Mouse (Mus musculus): Measurements from ENCODE around the gene Coil. TPM values are rescaled to one million over a fixed set of nuclear protein-coding genes. Genes with fewer than 3 reads are reported as not detected.

Gene Coil
- polyA plus RNA-seq, 1 experiment from 2014 or later = 4.6 TPM

GRCm38 (mm10) chr11:88950640-88951250, 19.3 kb upstream of the Coil start:
- Histone ChIP-seq H3K4me3 (ENCODE audit: low read depth, low read length) (no peak overlapping the region), H3K27me3 (replicated peaks; ENCODE audit: control insufficient read depth, insufficient read depth, low read length) (no peaks in the 10 kb centered on the region), H3K27ac (ENCODE audit: low read depth, low read length) (no peak overlapping the region), H3K4me2 (replicated peaks; ENCODE audit: low read depth) (no peak overlapping the region), H3K9me3 (ENCODE audit: control insufficient read depth) (no peaks in the 10 kb centered on the region), H3K9ac (ENCODE audit: low read depth, low read length) (no peak overlapping the region), H3K4me1 (replicated peaks; ENCODE audit: control insufficient read depth, insufficient read depth, low read length) (no peaks in the 10 kb centered on the region), H3K36me3 (ENCODE audit: control insufficient read depth, insufficient read depth) (peaks cover 13% of the 10 kb centered on the region)
- TF ChIP-seq CTCF (IDR thresholded peaks at IDR 0.05; ENCODE audit: low read depth) = no peak
- WGBS = 72% methylated on average over 13 of the region's 13 CpGs
- ATAC-seq = no peak

- H3K9ac ChIP-seq (ENCODE audit: low read depth, low read length) = no peak overlapping the region
- H3K27me3 ChIP-seq (replicated peaks; ENCODE audit: control insufficient read depth, insufficient read depth, low read length) = no peaks in the 10 kb centered on the region
- peaks cover 6% of the 10 kb centered on the region for H3K36me3 ChIP-seq (ENCODE audit: control insufficient read depth, insufficient read depth)
- H3K4me2 ChIP-seq (replicated peaks; ENCODE audit: low read depth) = no peak overlapping the region
- no peaks in the 10 kb centered on the region for H3K9me3 ChIP-seq (ENCODE audit: control insufficient read depth)
- no peak overlapping the region for H3K4me3 ChIP-seq (ENCODE audit: low read depth, low read length)
- no peak for ATAC-seq
- H3K4me1 ChIP-seq (replicated peaks; ENCODE audit: control insufficient read depth, insufficient read depth, low read length) = no peaks in the 10 kb centered on the region
- 93% methylated on average over 2 of the region's 2 CpGs for WGBS
- no peak for TF ChIP-seq CTCF (IDR thresholded peaks at IDR 0.05; ENCODE audit: low read depth)
- no peak overlapping the region for H3K27ac ChIP-seq (ENCODE audit: low read depth, low read length)
Observed at GRCm38 (mm10) chr11:88951576-88951975, 18.5 kb upstream of the Coil start.

GRCm38 (mm10) chr11:88952117-88952516, 17.9 kb upstream of the Coil start:
- H3K36me3 ChIP-seq (ENCODE audit: control insufficient read depth, insufficient read depth) = peaks cover under 1% of the 10 kb centered on the region; the same call in 1 of the 2 replicates
- no peaks in the 10 kb centered on the region for H3K9me3 ChIP-seq (ENCODE audit: control insufficient read depth)
- no peaks in the 10 kb centered on the region for H3K4me1 ChIP-seq (replicated peaks; ENCODE audit: control insufficient read depth, insufficient read depth, low read length)
- H3K9ac ChIP-seq (ENCODE audit: low read depth, low read length) = no peak overlapping the region
- H3K27ac ChIP-seq (ENCODE audit: low read depth, low read length) = no peak overlapping the region
- ATAC-seq = no peak
- no peak overlapping the region for H3K4me3 ChIP-seq (ENCODE audit: low read depth, low read length)
- H3K4me2 ChIP-seq (replicated peaks; ENCODE audit: low read depth) = no peak overlapping the region; the same call in 1 of the 2 replicates
- WGBS = 92% methylated on average over 5 of the region's 5 CpGs
- no peaks in the 10 kb centered on the region for H3K27me3 ChIP-seq (replicated peaks; ENCODE audit: control insufficient read depth, insufficient read depth, low read length)
- TF ChIP-seq CTCF (IDR thresholded peaks at IDR 0.05; ENCODE audit: low read depth) = no peak

DNA sequence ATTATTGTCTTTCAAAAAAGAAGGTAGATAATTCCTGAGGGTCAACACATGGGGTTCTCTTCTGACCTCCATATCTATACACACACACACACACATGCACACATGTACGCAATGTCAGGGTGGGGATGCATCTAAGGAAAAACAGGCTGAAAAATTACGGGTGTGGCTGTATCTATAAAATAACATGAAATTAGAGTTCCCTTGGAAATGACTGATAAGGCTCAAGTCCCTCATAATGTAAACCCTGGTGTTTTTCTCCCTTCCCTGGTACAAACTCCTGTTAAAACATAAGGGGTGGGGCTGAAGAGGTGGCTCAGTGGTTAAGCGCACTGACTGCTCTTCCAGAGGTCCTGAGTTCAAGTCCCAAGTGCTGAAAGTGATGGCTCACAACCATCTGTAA, 16.5 kb upstream of the Coil start:
- 59% methylated on average over 3 of the region's 3 CpGs for WGBS
- ATAC-seq = no peak

DNA sequence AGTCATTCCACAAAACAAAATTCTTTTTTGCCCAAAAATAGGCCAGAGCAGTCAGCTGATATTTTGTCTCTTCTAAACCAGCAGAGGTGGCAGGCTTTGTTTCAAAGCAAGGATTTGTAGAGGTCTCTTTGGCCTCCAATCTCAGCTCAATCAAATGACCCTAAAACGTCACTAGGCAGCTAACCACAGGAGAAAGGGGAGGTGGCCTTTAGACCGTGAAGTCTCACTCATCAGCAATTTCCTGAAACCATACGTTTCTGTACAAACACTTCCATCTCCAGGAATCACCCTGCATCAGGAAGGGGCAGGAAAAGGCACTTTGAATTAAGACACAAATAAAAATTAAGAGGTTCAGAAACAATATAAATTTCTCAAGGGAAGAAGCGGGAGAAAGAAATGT, 15.2 kb upstream of the Coil start:
- no peak for TF ChIP-seq CTCF (IDR thresholded peaks at IDR 0.05; ENCODE audit: low read depth)
- no peaks in the 10 kb centered on the region; the same call in 1 of the 2 replicates for H3K36me3 ChIP-seq (ENCODE audit: control insufficient read depth, insufficient read depth)
- H3K27me3 ChIP-seq (replicated peaks; ENCODE audit: control insufficient read depth, insufficient read depth, low read length) = no peaks in the 10 kb centered on the region
- no peaks in the 10 kb centered on the region for H3K9me3 ChIP-seq (ENCODE audit: control insufficient read depth)
- H3K4me3 ChIP-seq (ENCODE audit: low read depth, low read length) = peak overlapping the region; percentile 55
- H3K4me1 ChIP-seq (replicated peaks; ENCODE audit: control insufficient read depth, insufficient read depth, low read length) = no peaks in the 10 kb centered on the region
- ATAC-seq = peak; percentile 76
- WGBS = 0% methylated on average over 4 of the region's 4 CpGs
- H3K9ac ChIP-seq (ENCODE audit: low read depth, low read length) = peak overlapping the region; percentile 38; the same call in 1 of the 2 replicates
- H3K4me2 ChIP-seq (replicated peaks; ENCODE audit: low read depth) = peak overlapping the region; percentile 66
- peak overlapping the region; percentile 76 for H3K27ac ChIP-seq (ENCODE audit: low read depth, low read length)

More for the DNA sequence above, 16.5 kb upstream of the Coil start:
- no peaks in the 10 kb centered on the region for H3K4me1 ChIP-seq (replicated peaks; ENCODE audit: control insufficient read depth, insufficient read depth, low read length)
- no peak overlapping the region for H3K9ac ChIP-seq (ENCODE audit: low read depth, low read length)
- no peak overlapping the region for H3K4me3 ChIP-seq (ENCODE audit: low read depth, low read length)
- no peak for TF ChIP-seq CTCF (IDR thresholded peaks at IDR 0.05; ENCODE audit: low read depth)
- H3K36me3 ChIP-seq (ENCODE audit: control insufficient read depth, insufficient read depth) = no peaks in the 10 kb centered on the region; the same call in 1 of the 2 replicates
- H3K4me2 ChIP-seq (replicated peaks; ENCODE audit: low read depth) = peak overlapping the region; percentile 66
- H3K9me3 ChIP-seq (ENCODE audit: control insufficient read depth) = no peaks in the 10 kb centered on the region
- no peaks in the 10 kb centered on the region for H3K27me3 ChIP-seq (replicated peaks; ENCODE audit: control insufficient read depth, insufficient read depth, low read length)
- H3K27ac ChIP-seq (ENCODE audit: low read depth, low read length) = no peak overlapping the region

DNA sequence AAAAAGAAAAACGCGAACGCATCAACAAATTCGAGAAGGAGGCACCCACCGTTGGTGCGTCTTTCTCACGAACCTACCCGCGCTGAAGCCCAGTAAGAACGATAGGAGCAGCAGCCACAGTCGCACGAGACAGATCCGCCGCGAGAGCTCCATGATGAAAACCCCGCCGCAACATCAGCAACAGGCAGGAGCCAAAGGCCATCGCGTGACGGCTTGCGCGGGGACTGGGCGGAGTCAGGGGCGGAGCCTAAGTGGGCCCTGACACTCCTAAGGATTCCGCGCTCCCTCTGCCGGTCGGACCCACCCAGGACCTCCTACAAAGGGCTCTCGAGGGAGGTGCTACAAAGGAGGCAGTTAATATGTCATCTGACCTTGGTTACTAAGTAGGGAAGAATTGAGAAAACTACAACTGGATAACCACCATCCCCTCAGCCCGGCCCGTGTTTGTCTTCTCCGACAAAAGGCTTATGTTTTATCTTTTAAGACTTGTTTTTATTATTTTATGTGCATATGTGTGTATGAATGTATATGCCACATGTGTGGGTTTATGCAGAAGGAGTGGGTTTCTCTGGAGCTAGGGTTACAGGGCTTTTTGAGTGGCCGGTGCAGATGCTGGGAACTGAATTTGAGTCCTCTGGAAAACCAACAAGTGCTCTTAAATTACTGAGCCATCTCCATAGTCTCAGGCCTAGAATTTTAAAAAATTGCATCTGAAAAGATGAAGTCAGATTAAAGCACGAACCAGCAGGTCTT, 14.7 kb upstream of the Coil start, which contains the start of gene Scpep1:
Gene Scpep1 (minus strand): TSS at position 249 of the 753 bp plus-strand sequence.
- Histone ChIP-seq H3K27me3 (replicated peaks; ENCODE audit: control insufficient read depth, insufficient read depth, low read length) (no peaks in the 10 kb centered on the region), H3K27ac (ENCODE audit: low read depth, low read length) (peak within 1 kb of the TSS; percentile 76), H3K9me3 (ENCODE audit: control insufficient read depth) (no peaks in the 10 kb centered on the region), H3K4me3 (ENCODE audit: low read depth, low read length) (peak within 1 kb of the TSS; percentile 55), H3K36me3 (ENCODE audit: control insufficient read depth, insufficient read depth) (no peaks in the 10 kb centered on the region; the same call in 1 of the 2 replicates), H3K9ac (ENCODE audit: low read depth, low read length) (peak within 1 kb of the TSS; percentile 38; the same call in 1 of the 2 replicates), H3K4me1 (replicated peaks; ENCODE audit: control insufficient read depth, insufficient read depth, low read length) (no peaks in the 10 kb centered on the region), H3K4me2 (replicated peaks; ENCODE audit: low read depth) (peak within 1 kb of the TSS; percentile 66)
- 4% methylated on average over 34 of the region's 34 CpGs for WGBS
- ATAC-seq = peak; percentile 96
- TF ChIP-seq CTCF (IDR thresholded peaks at IDR 0.05; ENCODE audit: low read depth) = peak; percentile 90
